Mouse (Mus musculus) forebrain, embryonic 14.5 days (tissue): Measurements from ENCODE around the gene Eps15l1. TPM values are rescaled to one million over a fixed set of nuclear protein-coding genes. Genes with fewer than 3 reads are reported as not detected.

Source experiments
- ATAC-seq: fragments of 200-750 bp; cut with Nextera tagmentation; 2 replicates; pipeline ENCODE4 v1.8.0; 2017; ENCODE audit warnings: mild to moderate bottlenecking, moderate library complexity
- DNase-seq: peaks from one replicate; pipeline ENCODE4 v3.0.0-alpha.2; 2015; ENCODE audit warnings: low spot score
- H3K27ac ChIP-seq: fragments of 300-500 bp; sonication (generic); 2 replicates; pipeline ENCODE4 v1.5.1; 2014; ENCODE audit warnings: low read depth, mild to moderate bottlenecking, control low read depth, low read length, moderate library complexity
- H3K27me3 ChIP-seq: fragments of 300-500 bp; sonication (generic); replicated peaks from 2 replicates; pipeline ENCODE4 v1.6.1; 2014; ENCODE audit warnings: low read length, control low read depth, mixed read lengths; ENCODE audit not compliant: control insufficient read depth, insufficient read depth
- H3K36me3 ChIP-seq: fragments of 300-500 bp; sonication (generic); 2 replicates; pipeline ENCODE4 v1.6.1; 2014; ENCODE audit warnings: low read length, control low read depth; ENCODE audit not compliant: control insufficient read depth, insufficient read depth
- H3K4me1 ChIP-seq: fragments of 300-500 bp; sonication (generic); 2 replicates; pipeline ENCODE4 v1.6.1; 2014; ENCODE audit warnings: antibody characterized with exemption, low read length, control low read depth; ENCODE audit not compliant: control insufficient read depth, insufficient read depth
- H3K4me2 ChIP-seq: fragments of 300-500 bp; sonication (generic); 2 replicates; pipeline ENCODE4 v1.6.1; 2014; ENCODE audit warnings: mild to moderate bottlenecking, control low read depth, low read length
- H3K4me3 ChIP-seq: fragments of 300-500 bp; sonication (generic); 2 replicates; pipeline ENCODE4 v1.5.1; 2014; ENCODE audit warnings: low read depth, low read length, control low read depth
- H3K9ac ChIP-seq: fragments of 300-500 bp; sonication (generic); 2 replicates; pipeline ENCODE4 v1.6.1; 2014; ENCODE audit warnings: mild to moderate bottlenecking, low read length, control low read depth, moderate library complexity
- H3K9me3 ChIP-seq: fragments of 300-500 bp; sonication (generic); replicated peaks from 2 replicates; pipeline ENCODE4 v1.6.1; 2016; ENCODE audit warnings: low read length, control low read depth, mixed read lengths; ENCODE audit not compliant: control insufficient read depth
- WGBS: fragments of 180-500 bp; shearing (Covaris S2); extraction: QIAGEN DNeasy Blood & Tissue Kit; methylation state at CpG from one replicate; pipeline ENCODE4 v1.1.7; 2014; 5-methylcytosine and 5-hydroxymethylcytosine counted together
- polyA plus RNA-seq: library from polyadenylated mRNA; unstranded; fragments of >200 nt; fragmentation: Nextera tagmentation; extraction: Ambion mirVana; gene quantifications from 2 replicates; pipeline ENCODE4 v1.2.1, GENCODE M21; 2014

The Eps15l1 gene
- polyA plus RNA-seq, 1 experiment from 2014 or later, result 57.8 TPM

DNA sequence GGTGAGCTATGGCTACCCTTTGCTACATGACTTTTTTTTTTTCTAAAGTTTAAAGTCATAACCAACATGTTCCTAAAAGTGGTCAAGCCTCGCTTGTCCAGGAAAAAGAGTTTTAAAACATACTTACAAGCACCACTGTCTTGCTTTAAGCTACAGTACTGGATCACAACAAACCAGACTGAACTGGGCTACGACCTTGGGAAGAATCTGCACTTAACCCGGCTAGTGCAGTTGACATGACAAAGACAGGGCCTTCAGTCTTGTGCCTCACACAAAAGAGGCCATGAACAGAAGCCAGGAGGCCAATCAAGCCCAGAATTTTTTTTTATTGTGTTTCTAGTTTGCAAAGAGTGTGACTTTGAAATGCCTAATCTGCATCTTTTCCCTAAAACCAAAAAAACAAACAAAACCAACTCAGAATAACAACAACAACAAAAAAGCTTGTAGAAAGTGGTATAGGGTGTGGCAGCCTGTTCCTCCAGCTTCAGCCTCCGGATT, 87.1 kb downstream of the Eps15l1 start:
- H3K4me3 ChIP-seq, result no peak overlapping the region
- WGBS, result 71% methylated on average over 4 of the region's 4 CpGs

GRCm38 (mm10) chr8:72333429-72334143, 87.7 kb downstream of the Eps15l1 start:
- Histone ChIP-seq H3K4me3 (no peak overlapping the region), H3K4me2 (no peak overlapping the region), H3K27ac (no peak overlapping the region), H3K9me3 (no peaks in the 10 kb centered on the region), H3K9ac (no peak overlapping the region), H3K36me3 (peaks cover 35% of the 10 kb centered on the region), H3K4me1 (no peaks in the 10 kb centered on the region), H3K27me3 (no peaks in the 10 kb centered on the region)
- WGBS, result 55% methylated on average over 3 of the region's 3 CpGs
- DNase-seq (no peak), ATAC-seq (no peak)

More for the DNA sequence above, 87.1 kb downstream of the Eps15l1 start:
- no peak overlapping the region for H3K27ac ChIP-seq
- no peak for ATAC-seq
- H3K36me3 ChIP-seq, result peaks cover 41% of the 10 kb centered on the region
- H3K27me3 ChIP-seq, result no peaks in the 10 kb centered on the region
- no peaks in the 10 kb centered on the region for H3K9me3 ChIP-seq
- no peak overlapping the region for H3K9ac ChIP-seq
- H3K4me2 ChIP-seq, result no peak overlapping the region
- no peaks in the 10 kb centered on the region for H3K4me1 ChIP-seq
- DNase-seq, result no peak

GRCm38 (mm10) chr8:72331631-72332030, 89.6 kb downstream of the Eps15l1 start:
- Histone ChIP-seq H3K4me2 (no peak overlapping the region), H3K27me3 (no peaks in the 10 kb centered on the region), H3K4me3 (no peak overlapping the region), H3K27ac (no peak overlapping the region), H3K9me3 (no peaks in the 10 kb centered on the region), H3K4me1 (no peaks in the 10 kb centered on the region), H3K36me3 (peaks cover 18% of the 10 kb centered on the region), H3K9ac (no peak overlapping the region)
- 92% methylated on average over 4 of the region's 4 CpGs for WGBS
- DNase-seq (no peak), ATAC-seq (no peak)

DNA sequence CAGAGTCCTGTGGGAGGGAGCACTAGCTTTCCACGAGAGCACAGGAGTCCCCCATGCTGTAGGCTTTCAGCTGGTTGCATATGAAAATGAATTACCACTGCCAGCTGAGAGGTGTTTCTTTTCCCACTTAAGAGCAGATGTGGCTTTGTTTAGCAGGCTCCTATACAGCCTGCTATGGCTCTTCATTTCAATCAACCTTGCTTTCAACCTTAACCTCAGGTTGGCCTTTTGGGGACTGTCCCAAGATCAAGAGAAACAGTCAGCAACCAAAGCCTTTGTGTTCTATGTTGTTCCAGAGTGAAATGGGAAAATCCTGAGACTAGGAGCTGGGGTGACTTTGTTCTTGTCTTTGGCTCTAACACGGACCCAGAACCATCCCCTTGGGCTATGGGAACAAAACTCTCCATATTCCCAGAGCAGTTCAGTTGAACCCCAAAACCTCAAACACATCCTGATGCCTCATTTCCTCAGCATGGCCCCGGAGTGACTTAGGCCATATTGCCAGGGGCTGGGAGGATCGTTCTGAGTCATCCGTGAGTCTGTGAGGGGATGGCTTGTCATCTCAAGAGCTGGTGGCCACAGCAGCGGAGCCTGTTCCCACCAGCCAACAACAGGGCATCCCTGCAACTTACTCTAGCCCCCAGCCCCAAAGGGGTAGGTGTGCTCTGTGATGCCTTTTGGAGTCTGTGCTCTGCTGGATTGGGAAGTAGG, 90.3 kb downstream of the Eps15l1 start:
- WGBS, result 87% methylated on average over 6 of the region's 6 CpGs
- Histone ChIP-seq H3K36me3 (peaks cover 11% of the 10 kb centered on the region), H3K27me3 (no peaks in the 10 kb centered on the region), H3K4me1 (no peaks in the 10 kb centered on the region), H3K27ac (no peak overlapping the region), H3K4me2 (no peak overlapping the region), H3K9me3 (no peaks in the 10 kb centered on the region), H3K9ac (no peak overlapping the region), H3K4me3 (no peak overlapping the region)
- no peak for DNase-seq
- no peak for ATAC-seq

DNA sequence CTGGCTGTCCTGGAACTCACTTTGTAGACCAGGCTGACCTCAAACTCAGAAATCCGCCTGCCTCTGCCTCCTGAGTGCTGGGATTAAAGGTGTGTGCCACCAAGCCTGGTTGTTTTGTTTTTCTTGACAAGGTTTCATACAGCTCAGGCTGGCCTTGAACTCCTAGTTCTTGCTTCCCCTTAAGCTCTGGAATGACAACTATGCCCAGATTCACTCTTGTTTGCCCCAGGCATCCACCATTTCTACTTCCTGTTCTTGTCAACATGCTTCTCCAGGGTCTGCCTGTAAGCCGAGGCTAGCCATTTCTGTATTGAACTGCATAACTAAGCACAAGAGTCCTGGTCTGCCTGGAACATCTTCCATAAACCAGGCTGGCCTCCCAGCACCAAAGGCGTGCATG, 92.1 kb downstream of the Eps15l1 start:
- Histone ChIP-seq H3K27me3 (no peaks in the 10 kb centered on the region), H3K27ac (no peak overlapping the region), H3K9me3 (no peaks in the 10 kb centered on the region), H3K4me3 (no peak overlapping the region), H3K4me2 (no peak overlapping the region), H3K36me3 (no peaks in the 10 kb centered on the region), H3K9ac (no peak overlapping the region), H3K4me1 (no peaks in the 10 kb centered on the region)
- 90% methylated on average over 3 of the region's 3 CpGs for WGBS
- ATAC-seq (no peak), DNase-seq (no peak)

DNA sequence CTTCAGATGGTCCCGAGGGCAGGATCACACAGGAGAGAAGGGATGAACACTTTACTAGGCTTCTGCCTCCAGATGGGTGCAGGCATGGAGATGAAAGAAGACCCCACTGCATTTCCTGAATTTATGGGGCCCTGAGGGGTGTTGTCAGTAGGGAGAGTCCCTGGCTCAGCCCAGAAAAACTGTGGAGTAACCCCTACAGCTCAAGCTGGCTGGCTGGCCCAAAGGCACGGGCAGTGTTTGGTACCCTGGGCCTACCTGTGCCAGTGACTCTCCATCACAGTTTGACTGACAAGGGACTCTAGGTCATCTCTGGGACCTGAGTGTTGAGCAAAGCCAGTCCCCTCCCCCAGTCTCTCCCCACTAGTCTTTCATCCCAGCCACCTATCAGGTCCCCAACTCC, 96.6 kb downstream of the Eps15l1 start:
- ATAC-seq (no peak), DNase-seq (no peak)
- no peak overlapping the region for H3K9ac ChIP-seq
- no peaks in the 10 kb centered on the region for H3K36me3 ChIP-seq
- H3K4me3 ChIP-seq, result no peak overlapping the region
- H3K4me1 ChIP-seq, result no peaks in the 10 kb centered on the region
- peaks cover 25% of the 10 kb centered on the region for H3K27me3 ChIP-seq
- WGBS, result 88% methylated on average over 2 of the region's 2 CpGs
- H3K9me3 ChIP-seq, result no peaks in the 10 kb centered on the region
- H3K4me2 ChIP-seq, result no peak overlapping the region
- no peak overlapping the region for H3K27ac ChIP-seq

GRCm38 (mm10) chr8:72324036-72324706, 97.1 kb downstream of the Eps15l1 start:
- 0 out of 2 replicates have a peak, but pooled peaks cover 3% of the 10 kb centered on the region for H3K4me1 ChIP-seq
- no peak overlapping the region for H3K9ac ChIP-seq
- ATAC-seq (no peak), DNase-seq (no peak)
- peaks cover 30% of the 10 kb centered on the region for H3K27me3 ChIP-seq
- H3K27ac ChIP-seq, result no peak overlapping the region
- WGBS, result 85% methylated on average over 10 of the region's 10 CpGs
- no peak overlapping the region for H3K4me3 ChIP-seq
- H3K4me2 ChIP-seq, result no peak overlapping the region
- H3K36me3 ChIP-seq, result no peaks in the 10 kb centered on the region
- no peaks in the 10 kb centered on the region for H3K9me3 ChIP-seq

GRCm38 (mm10) chr8:72323131-72323725, 98.0 kb downstream of the Eps15l1 start:
- WGBS, result 60% methylated on average over 6 of the region's 6 CpGs
- no peak overlapping the region for H3K4me3 ChIP-seq
- no peaks in the 10 kb centered on the region for H3K36me3 ChIP-seq
- no peak overlapping the region for H3K27ac ChIP-seq
- 0 out of 2 replicates have a peak, but pooled peaks cover 3% of the 10 kb centered on the region for H3K4me1 ChIP-seq
- DNase-seq, result no peak
- no peak overlapping the region for H3K9ac ChIP-seq
- no peaks in the 10 kb centered on the region for H3K9me3 ChIP-seq
- H3K4me2 ChIP-seq, result no peak overlapping the region
- no peak for ATAC-seq
- H3K27me3 ChIP-seq, result peaks cover 35% of the 10 kb centered on the region
